Mouse (Mus musculus) bone marrow, adult 2 months (tissue): ENCODE results near the gene Nfix. TPM values are rescaled to one million over a fixed set of nuclear protein-coding genes. Genes with fewer than 3 reads are reported as not detected.

Experiments used
- H3K27ac ChIP-seq: fragments of 200-500 bp; 2 replicates; pipeline ENCODE4 v1.5.1; 2012; ENCODE audit warnings: low read depth, mild to moderate bottlenecking, control low read depth, inconsistent platforms, low read length; ENCODE audit not compliant: control insufficient read depth, poor library complexity, insufficient read depth
- H3K4me1 ChIP-seq: fragments of 200-500 bp; 2 replicates; pipeline ENCODE4 v1.6.1; 2011; ENCODE audit warnings: low read length; ENCODE audit not compliant: control insufficient read depth, insufficient read depth
- H3K4me3 ChIP-seq: fragments of 200-500 bp; replicated peaks from 2 replicates; pipeline ENCODE3; 2011; ENCODE audit warnings: mild to moderate bottlenecking, low read depth, low read length, control low read depth; ENCODE audit not compliant: control insufficient read depth
- CTCF ChIP-seq: fragments of 200-500 bp; IDR thresholded peaks from 2 replicates; pipeline ENCODE4 v1.5.1; 2011; ENCODE audit warnings: low read length, control low read depth; ENCODE audit not compliant: control insufficient read depth, insufficient read depth
- POLR2A ChIP-seq: fragments of 200-500 bp; IDR thresholded peaks from 2 replicates; pipeline ENCODE4 v1.6.1; 2011; ENCODE audit warnings: low read depth, mild to moderate bottlenecking, control low read depth, low read length, borderline replicate concordance; ENCODE audit not compliant: control insufficient read depth
- WGBS: fragments of 180-500 bp; shearing (Covaris S2); methylation state at CpG from one replicate; pipeline ENCODE4 v1.1.7; 2018; 5-methylcytosine and 5-hydroxymethylcytosine counted together
- polyA plus RNA-seq: library from polyadenylated mRNA; stranded (reverse); fragments of >200 nt; gene quantifications from 2 replicates; pipeline ENCODE4 v1.2.4, GENCODE M21; 2011; ENCODE audit warnings: low replicate concordance; ENCODE audit not compliant: missing spikeins, insufficient read depth, insufficient read length

Nfix gene
- polyA plus RNA-seq, 1 experiment, result 20.6 TPM

- no peak for TF ChIP-seq CTCF
- TF ChIP-seq POLR2A, result no peak
- H3K27ac ChIP-seq, result no peak overlapping the region
- no peaks in the 10 kb centered on the region for H3K4me1 ChIP-seq
- no peak overlapping the region for H3K4me3 ChIP-seq
- WGBS, result 68% methylated on average over 5 of the region's 5 CpGs
These were observed 18.2 kb downstream of the Nfix start for GRCm38 (mm10) chr8:84781686-84782505.

DNA sequence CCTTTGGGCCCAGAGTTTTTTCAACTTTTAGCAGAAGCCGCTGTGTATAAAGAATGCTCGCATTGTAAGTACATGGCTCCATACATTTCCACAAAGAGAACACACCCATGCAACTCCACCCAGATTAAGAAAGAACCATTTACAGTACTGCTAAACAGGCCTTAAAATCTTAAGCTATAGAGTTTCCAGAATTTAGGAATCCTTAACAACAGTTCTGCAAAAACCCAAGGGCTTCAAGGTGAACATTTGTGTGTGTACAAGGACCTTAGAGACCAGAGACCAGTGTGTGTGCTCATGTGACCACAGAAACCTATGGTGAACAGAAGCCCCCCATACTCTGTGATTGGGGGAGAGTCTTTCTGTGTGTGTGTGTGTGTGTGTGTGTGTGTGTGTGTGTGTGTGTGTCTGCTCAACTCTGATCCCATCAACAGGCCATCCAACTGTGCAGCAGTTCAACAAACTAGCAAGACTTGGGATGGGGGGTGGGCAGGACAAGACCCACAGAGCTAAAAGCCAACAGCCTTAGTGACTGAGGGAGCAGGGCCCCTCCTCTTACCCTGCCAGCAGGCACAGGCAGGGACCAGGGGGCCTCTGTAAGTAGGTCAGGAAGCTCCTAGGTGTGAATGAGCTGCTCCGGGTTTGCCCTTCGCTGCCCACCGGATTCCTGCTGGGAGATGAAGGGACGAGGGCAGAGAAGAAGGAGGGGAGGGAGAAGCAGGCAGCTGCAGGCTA is 19.0 kb downstream of the Nfix start:
- no peak overlapping the region for H3K27ac ChIP-seq
- WGBS, result 91% methylated on average over 6 of the region's 6 CpGs
- TF ChIP-seq CTCF, result no peak
- no peak for TF ChIP-seq POLR2A
- H3K4me1 ChIP-seq, result no peaks in the 10 kb centered on the region
- H3K4me3 ChIP-seq, result no peak overlapping the region

GRCm38 (mm10) chr8:84780225-84780555 is 20.0 kb downstream of the Nfix start:
- WGBS, result 93% methylated on average over 13 of the region's 13 CpGs
- TF ChIP-seq POLR2A (no peak), CTCF (no peak)
- H3K4me3 ChIP-seq, result no peak overlapping the region
- peaks cover 2% of the 10 kb centered on the region for H3K4me1 ChIP-seq
- no peak overlapping the region for H3K27ac ChIP-seq

- H3K4me1 ChIP-seq, result peaks cover 2% of the 10 kb centered on the region
- no peak for TF ChIP-seq CTCF
- no peak for TF ChIP-seq POLR2A
- no peak overlapping the region for H3K4me3 ChIP-seq
- H3K27ac ChIP-seq, result no peak overlapping the region
- 89% methylated on average over 19 of the region's 19 CpGs for WGBS
These were observed 20.5 kb downstream of the Nfix start for GRCm38 (mm10) chr8:84779519-84780224.

DNA sequence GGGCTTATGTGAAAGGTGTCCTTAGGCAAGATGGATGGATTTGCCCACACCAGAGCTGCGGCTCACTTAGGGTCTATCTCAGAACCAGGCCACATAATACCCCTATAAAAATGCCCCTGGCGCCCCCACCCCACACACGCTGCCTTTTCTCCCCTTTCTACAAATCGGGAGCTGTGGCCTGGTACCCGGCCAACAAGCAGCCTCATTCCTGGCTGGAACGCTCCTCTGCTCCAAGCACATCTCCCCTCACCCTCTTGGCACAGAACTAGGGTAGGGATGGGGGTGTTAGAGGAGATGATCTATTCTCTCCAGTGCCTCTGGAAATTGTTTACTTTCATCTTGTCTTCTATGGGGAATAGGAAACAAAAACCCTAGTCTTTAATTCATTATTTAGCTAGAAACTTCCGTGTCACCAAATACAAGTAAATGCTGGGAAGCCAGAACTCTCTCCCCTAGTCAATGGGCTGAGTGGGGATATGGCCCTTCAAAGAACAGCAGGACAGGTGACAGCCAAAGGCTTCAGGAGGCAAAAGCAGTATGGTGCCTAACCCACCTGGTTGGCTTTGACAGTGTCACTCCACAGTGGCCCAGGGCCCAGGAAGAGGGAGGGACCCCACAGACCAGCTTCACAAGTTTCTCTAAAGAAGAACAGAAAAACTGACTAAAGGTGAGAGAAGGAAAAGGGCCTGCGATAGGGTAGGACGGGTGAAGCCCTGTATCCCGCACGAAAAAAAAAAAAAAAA is 21.3 kb downstream of the Nfix start:
- H3K4me3 ChIP-seq, result no peak overlapping the region
- H3K4me1 ChIP-seq, result peaks cover 2% of the 10 kb centered on the region
- TF ChIP-seq POLR2A (no peak), CTCF (no peak)
- 88% methylated on average over 11 of the region's 11 CpGs for WGBS
- H3K27ac ChIP-seq, result no peak overlapping the region

- Histone ChIP-seq H3K27ac (no peak overlapping the region), H3K4me1 (peaks cover 2% of the 10 kb centered on the region), H3K4me3 (no peak overlapping the region)
- WGBS, result 76% methylated on average over 10 of the region's 10 CpGs
- TF ChIP-seq CTCF (no peak), POLR2A (no peak)
These were observed 22.1 kb downstream of the Nfix start for GRCm38 (mm10) chr8:84777899-84778637.

GRCm38 (mm10) chr8:84776569-84776968 is 23.6 kb downstream of the Nfix start:
- Histone ChIP-seq H3K4me3 (no peak overlapping the region), H3K4me1 (peaks cover 2% of the 10 kb centered on the region), H3K27ac (no peak overlapping the region)
- TF ChIP-seq CTCF (no peak), POLR2A (no peak)
- WGBS, result 75% methylated on average over 1 of the region's 1 CpGs

DNA sequence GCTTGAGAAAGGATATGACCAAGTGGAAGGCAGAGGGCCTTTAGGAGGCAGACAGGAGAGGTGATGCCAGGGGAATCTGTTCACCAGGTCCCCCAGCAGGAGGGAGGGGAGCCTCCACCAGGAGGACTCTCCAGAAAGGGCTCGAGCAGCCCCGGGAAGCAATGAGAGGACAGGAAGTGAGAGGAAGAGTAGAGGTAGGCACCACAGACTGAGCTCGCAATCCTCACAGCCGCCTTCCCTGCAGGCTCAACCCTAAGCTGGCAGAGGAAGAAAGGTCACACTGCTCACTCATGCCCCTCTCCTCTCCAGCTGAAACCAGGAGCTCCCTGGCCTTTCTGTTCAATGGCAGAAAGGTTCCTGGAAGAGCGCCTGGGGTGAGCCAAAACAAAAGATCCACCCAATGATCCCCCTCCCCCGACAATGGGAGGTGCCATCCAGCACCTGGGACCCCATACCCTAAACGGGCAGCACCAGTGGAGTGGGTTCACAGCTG is 24.5 kb downstream of the Nfix start:
- Histone ChIP-seq H3K27ac (no peak overlapping the region), H3K4me3 (no peak overlapping the region), H3K4me1 (peaks cover 2% of the 10 kb centered on the region)
- no peak for TF ChIP-seq POLR2A
- TF ChIP-seq CTCF, result no peak
- WGBS, result 46% methylated on average over 7 of the region's 7 CpGs
